Mouse (Mus musculus): ENCODE measurements around the gene Ralgps1. TPM values are rescaled to one million over a fixed set of nuclear protein-coding genes. Genes with fewer than 3 reads are reported as not detected.
"Not testable (repeated sequence)": the region's sequence is repeated elsewhere in the genome, so short reads cannot be mapped to it uniquely, and the experiment has no call there.

Gene Ralgps1
- polyA plus RNA-seq, 1 experiment from 2014 or later = 19.5 TPM

- peak overlapping the region; percentile 85 for H3K27ac ChIP-seq (ENCODE audit: low read depth, low read length)
- no peaks in the 10 kb centered on the region for H3K36me3 ChIP-seq (ENCODE audit: control insufficient read depth, insufficient read depth, low read length)
- H3K9me3 ChIP-seq (ENCODE audit: control insufficient read depth, low read length) = no peaks in the 10 kb centered on the region
- H3K27me3 ChIP-seq (ENCODE audit: control insufficient read depth, insufficient read depth, low read length) = no peaks in the 10 kb centered on the region
- ATAC-seq (replicated peaks; ENCODE audit: low FRiP score) = no peak
- peak overlapping the region; percentile 32; the same call in 1 of the 2 replicates for H3K9ac ChIP-seq (ENCODE audit: low read length)
- peaks cover 16% of the 10 kb centered on the region for H3K4me1 ChIP-seq (replicated peaks; ENCODE audit: control insufficient read depth, insufficient read depth, low read length)
- DNase-seq (ENCODE audit: low spot score) = no peak
- peak overlapping the region; percentile 56; the same call in 1 of the 2 replicates for H3K4me3 ChIP-seq (ENCODE audit: low read depth, low read length)
- 81% methylated on average over 5 of the region's 5 CpGs for WGBS
- peak overlapping the region; percentile 86; the same call in 1 of the 2 replicates for H3K4me2 ChIP-seq (ENCODE audit: low read depth, low read length, severe bottlenecking)
These were observed 156.0 kb downstream of the Ralgps1 start for GRCm38 (mm10) chr2:33215177-33215699.

GRCm38 (mm10) chr2:33211263-33211662 is 160.0 kb downstream of the Ralgps1 start:
- not testable (repeated sequence) for H3K9me3 ChIP-seq (ENCODE audit: control insufficient read depth, low read length); H3K27ac ChIP-seq (ENCODE audit: low read depth, low read length); ATAC-seq (replicated peaks; ENCODE audit: low FRiP score); H3K36me3 ChIP-seq (ENCODE audit: control insufficient read depth, insufficient read depth, low read length); H3K27me3 ChIP-seq (ENCODE audit: control insufficient read depth, insufficient read depth, low read length); H3K9ac ChIP-seq (ENCODE audit: low read length); DNase-seq (ENCODE audit: low spot score); H3K4me1 ChIP-seq (replicated peaks; ENCODE audit: control insufficient read depth, insufficient read depth, low read length); H3K4me3 ChIP-seq (ENCODE audit: low read depth, low read length); H3K4me2 ChIP-seq (ENCODE audit: low read depth, low read length, severe bottlenecking)
- 79% methylated on average over 11 of the region's 11 CpGs for WGBS

DNA sequence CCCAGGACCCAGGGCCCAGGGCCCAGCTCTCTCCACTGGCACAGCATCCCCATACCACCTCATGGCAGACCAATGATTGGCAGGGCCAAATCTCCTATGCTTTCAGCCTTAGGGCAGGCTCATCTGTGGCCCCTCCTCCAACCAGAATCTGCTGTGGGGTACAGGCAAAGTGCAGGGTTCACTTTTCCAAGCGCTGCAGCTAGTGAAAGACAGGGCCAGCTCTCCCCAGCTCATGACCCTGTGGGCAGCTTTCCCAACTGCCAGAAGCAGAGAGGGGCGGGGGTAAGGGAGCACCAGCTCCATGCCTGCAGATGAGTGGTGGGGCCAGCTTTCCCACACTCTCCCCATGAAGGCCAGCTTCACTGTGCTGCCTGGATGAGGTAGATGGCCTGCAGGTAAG is 160.4 kb downstream of the Ralgps1 start:
- H3K4me3 ChIP-seq (ENCODE audit: low read depth, low read length) = no peak overlapping the region
- no peak overlapping the region for H3K9ac ChIP-seq (ENCODE audit: low read length)
- H3K27me3 ChIP-seq (ENCODE audit: control insufficient read depth, insufficient read depth, low read length) = no peaks in the 10 kb centered on the region
- H3K4me2 ChIP-seq (ENCODE audit: low read depth, low read length, severe bottlenecking) = no peak overlapping the region
- WGBS = 80% methylated on average over 2 of the region's 2 CpGs
- no peaks in the 10 kb centered on the region for H3K36me3 ChIP-seq (ENCODE audit: control insufficient read depth, insufficient read depth, low read length)
- H3K27ac ChIP-seq (ENCODE audit: low read depth, low read length) = no peak overlapping the region
- no peaks in the 10 kb centered on the region for H3K9me3 ChIP-seq (ENCODE audit: control insufficient read depth, low read length)
- no peak for DNase-seq (ENCODE audit: low spot score)
- no peak for ATAC-seq (replicated peaks; ENCODE audit: low FRiP score)
- peaks cover 7% of the 10 kb centered on the region; the same call in 1 of the 2 replicates for H3K4me1 ChIP-seq (replicated peaks; ENCODE audit: control insufficient read depth, insufficient read depth, low read length)

GRCm38 (mm10) chr2:33208134-33208533 is 163.2 kb downstream of the Ralgps1 start:
- no peak for ATAC-seq (replicated peaks; ENCODE audit: low FRiP score)
- Histone ChIP-seq H3K4me1 (replicated peaks; ENCODE audit: control insufficient read depth, insufficient read depth, low read length) (peaks cover 7% of the 10 kb centered on the region; the same call in 1 of the 2 replicates), H3K27me3 (ENCODE audit: control insufficient read depth, insufficient read depth, low read length) (no peaks in the 10 kb centered on the region), H3K4me3 (ENCODE audit: low read depth, low read length) (no peak overlapping the region), H3K27ac (ENCODE audit: low read depth, low read length) (no peak overlapping the region), H3K4me2 (ENCODE audit: low read depth, low read length, severe bottlenecking) (no peak overlapping the region), H3K36me3 (ENCODE audit: control insufficient read depth, insufficient read depth, low read length) (no peaks in the 10 kb centered on the region), H3K9ac (ENCODE audit: low read length) (no peak overlapping the region), H3K9me3 (ENCODE audit: control insufficient read depth, low read length) (no peaks in the 10 kb centered on the region)
- no peak for DNase-seq (ENCODE audit: low spot score)
- 92% methylated on average over 5 of the region's 5 CpGs for WGBS

DNA sequence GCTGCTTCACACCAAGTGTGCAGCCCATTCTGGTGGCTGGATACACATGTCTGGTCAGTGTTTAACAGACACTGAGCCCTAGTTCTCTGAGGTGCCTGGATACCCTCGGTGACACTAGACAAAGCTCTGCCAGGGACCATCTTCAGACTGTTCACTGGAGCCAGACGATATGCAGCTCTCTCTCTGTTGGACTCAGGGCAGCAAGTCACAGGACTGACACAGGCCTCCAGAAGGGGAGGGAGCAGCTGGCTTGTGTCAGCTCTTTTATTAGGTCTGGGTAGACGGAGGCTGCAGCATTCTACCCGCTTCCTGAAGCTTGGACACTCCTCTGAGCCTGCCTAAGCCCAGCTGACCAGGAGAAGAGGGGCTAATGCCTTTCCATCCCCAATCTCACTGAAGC is 164.2 kb downstream of the Ralgps1 start:
- no peaks in the 10 kb centered on the region for H3K9me3 ChIP-seq (ENCODE audit: control insufficient read depth, low read length)
- DNase-seq (ENCODE audit: low spot score) (no peak), ATAC-seq (replicated peaks; ENCODE audit: low FRiP score) (no peak)
- H3K4me1 ChIP-seq (replicated peaks; ENCODE audit: control insufficient read depth, insufficient read depth, low read length) = peaks cover 8% of the 10 kb centered on the region; the same call in 1 of the 2 replicates
- no peak overlapping the region for H3K9ac ChIP-seq (ENCODE audit: low read length)
- no peak overlapping the region for H3K27ac ChIP-seq (ENCODE audit: low read depth, low read length)
- WGBS = 39% methylated on average over 4 of the region's 4 CpGs
- no peaks in the 10 kb centered on the region for H3K27me3 ChIP-seq (ENCODE audit: control insufficient read depth, insufficient read depth, low read length)
- no peak overlapping the region for H3K4me3 ChIP-seq (ENCODE audit: low read depth, low read length)
- no peak overlapping the region for H3K4me2 ChIP-seq (ENCODE audit: low read depth, low read length, severe bottlenecking)
- no peaks in the 10 kb centered on the region for H3K36me3 ChIP-seq (ENCODE audit: control insufficient read depth, insufficient read depth, low read length)

- 63% methylated on average over 14 of the region's 14 CpGs for WGBS
- peaks cover 8% of the 10 kb centered on the region; the same call in 1 of the 2 replicates for H3K4me1 ChIP-seq (replicated peaks; ENCODE audit: control insufficient read depth, insufficient read depth, low read length)
- H3K27ac ChIP-seq (ENCODE audit: low read depth, low read length) = no peak overlapping the region
- H3K27me3 ChIP-seq (ENCODE audit: control insufficient read depth, insufficient read depth, low read length) = no peaks in the 10 kb centered on the region
- no peak overlapping the region for H3K4me3 ChIP-seq (ENCODE audit: low read depth, low read length)
- no peak overlapping the region for H3K9ac ChIP-seq (ENCODE audit: low read length)
- no peaks in the 10 kb centered on the region for H3K9me3 ChIP-seq (ENCODE audit: control insufficient read depth, low read length)
- no peaks in the 10 kb centered on the region for H3K36me3 ChIP-seq (ENCODE audit: control insufficient read depth, insufficient read depth, low read length)
- DNase-seq (ENCODE audit: low spot score) (no peak), ATAC-seq (replicated peaks; ENCODE audit: low FRiP score) (no peak)
- H3K4me2 ChIP-seq (ENCODE audit: low read depth, low read length, severe bottlenecking) = no peak overlapping the region
These were observed 165.3 kb downstream of the Ralgps1 start for GRCm38 (mm10) chr2:33205939-33206525.

GRCm38 (mm10) chr2:33204980-33205379 is 166.3 kb downstream of the Ralgps1 start:
- peaks cover 8% of the 10 kb centered on the region; the same call in 1 of the 2 replicates for H3K4me1 ChIP-seq (replicated peaks; ENCODE audit: control insufficient read depth, insufficient read depth, low read length)
- no peaks in the 10 kb centered on the region for H3K36me3 ChIP-seq (ENCODE audit: control insufficient read depth, insufficient read depth, low read length)
- no peak overlapping the region for H3K4me2 ChIP-seq (ENCODE audit: low read depth, low read length, severe bottlenecking)
- no peak overlapping the region for H3K9ac ChIP-seq (ENCODE audit: low read length)
- no peak overlapping the region for H3K27ac ChIP-seq (ENCODE audit: low read depth, low read length)
- no peaks in the 10 kb centered on the region for H3K27me3 ChIP-seq (ENCODE audit: control insufficient read depth, insufficient read depth, low read length)
- DNase-seq (ENCODE audit: low spot score) = no peak
- 86% methylated on average over 5 of the region's 5 CpGs for WGBS
- H3K4me3 ChIP-seq (ENCODE audit: low read depth, low read length) = no peak overlapping the region
- ATAC-seq (replicated peaks; ENCODE audit: low FRiP score) = no peak
- H3K9me3 ChIP-seq (ENCODE audit: control insufficient read depth, low read length) = no peaks in the 10 kb centered on the region

GRCm38 (mm10) chr2:33203284-33203683 is 168.0 kb downstream of the Ralgps1 start:
- H3K9ac ChIP-seq (ENCODE audit: low read length) = no peak overlapping the region
- H3K4me2 ChIP-seq (ENCODE audit: low read depth, low read length, severe bottlenecking) = no peak overlapping the region
- WGBS = 57% methylated on average over 6 of the region's 6 CpGs
- DNase-seq (ENCODE audit: low spot score) = no peak
- peaks cover 8% of the 10 kb centered on the region; the same call in 1 of the 2 replicates for H3K4me1 ChIP-seq (replicated peaks; ENCODE audit: control insufficient read depth, insufficient read depth, low read length)
- no peak overlapping the region for H3K4me3 ChIP-seq (ENCODE audit: low read depth, low read length)
- no peaks in the 10 kb centered on the region for H3K36me3 ChIP-seq (ENCODE audit: control insufficient read depth, insufficient read depth, low read length)
- no peaks in the 10 kb centered on the region for H3K9me3 ChIP-seq (ENCODE audit: control insufficient read depth, low read length)
- no peaks in the 10 kb centered on the region for H3K27me3 ChIP-seq (ENCODE audit: control insufficient read depth, insufficient read depth, low read length)
- no peak overlapping the region for H3K27ac ChIP-seq (ENCODE audit: low read depth, low read length)
- ATAC-seq (replicated peaks; ENCODE audit: low FRiP score) = no peak

Data from forebrain, embryonic 11.5 days (tissue).